Mouse (Mus musculus): ENCODE measurements around the gene Pou2f1. TPM values are rescaled to one million over a fixed set of nuclear protein-coding genes. Genes with fewer than 3 reads are reported as not detected.

The Pou2f1 gene
- total and polyA plus RNA-seq, 3 experiments = 7.6 to 11.4 (median 8.2) TPM

GRCm38 (mm10) chr1:165958159-165958558 lies 44.3 kb downstream of the Pou2f1 start:
- Histone ChIP-seq H3K27ac (no peak overlapping the region), H3K9ac (ENCODE audit: low read depth, low read length) (no peak overlapping the region), H3K79me2 (replicated peaks; ENCODE audit: control insufficient read depth, insufficient read depth, low read length) (no peaks in the 10 kb centered on the region; the same call in none of the 2 replicates), H3K4me1 (ENCODE audit: control insufficient read depth, insufficient read depth, low read length) (peaks cover 3% of the 10 kb centered on the region), H3K36me3 (ENCODE audit: control insufficient read depth, insufficient read depth, low read length) (peaks cover 2% of the 10 kb centered on the region), H3K4me3 (no peak overlapping the region), H3K27me3 (ENCODE audit: control insufficient read depth, insufficient read depth, low read length) (no peaks in the 10 kb centered on the region)
- no peak for DNase-seq
- TF ChIP-seq EP300 (IDR thresholded peaks at IDR 0.05; ENCODE audit: insufficient read depth, low read depth, low read length) (no peak), CTCF (IDR thresholded peaks at IDR 0.05) (no peak), POLR2A (IDR thresholded peaks at IDR 0.05; ENCODE audit: insufficient read depth, low read depth, low read length) (no peak)
- intact Hi-C loops (cut with DNase I) = no loop called here

GRCm38 (mm10) chr1:165948214-165948813 lies 54.2 kb downstream of the Pou2f1 start:
- DNase-seq = no peak

GRCm38 (mm10) chr1:165943270-165943669 lies 59.2 kb downstream of the Pou2f1 start:
- Histone ChIP-seq H3K4me3 (no peak overlapping the region), H3K4me1 (ENCODE audit: control insufficient read depth, insufficient read depth, low read length) (peaks cover 3% of the 10 kb centered on the region), H3K27ac (no peak overlapping the region), H3K27me3 (ENCODE audit: control insufficient read depth, insufficient read depth, low read length) (no peaks in the 10 kb centered on the region), H3K79me2 (replicated peaks; ENCODE audit: control insufficient read depth, insufficient read depth, low read length) (no peaks in the 10 kb centered on the region), H3K9ac (ENCODE audit: low read depth, low read length) (no peak overlapping the region), H3K36me3 (ENCODE audit: control insufficient read depth, insufficient read depth, low read length) (peaks cover 6% of the 10 kb centered on the region)
- WGBS = 89% methylated on average over 1 of the region's 1 CpGs
- DNase-seq = no peak
- TF ChIP-seq POLR2A (IDR thresholded peaks at IDR 0.05; ENCODE audit: insufficient read depth, low read depth, low read length) (no peak), EP300 (IDR thresholded peaks at IDR 0.05; ENCODE audit: insufficient read depth, low read depth, low read length) (no peak), CTCF (IDR thresholded peaks at IDR 0.05) (no peak)
- intact Hi-C loops (cut with DNase I) = no loop called here

More at GRCm38 (mm10) chr1:165948214-165948813, 54.2 kb downstream of the Pou2f1 start:
- TF ChIP-seq POLR2A (IDR thresholded peaks at IDR 0.05; ENCODE audit: insufficient read depth, low read depth, low read length) (no peak), CTCF (IDR thresholded peaks at IDR 0.05) (no peak), EP300 (IDR thresholded peaks at IDR 0.05; ENCODE audit: insufficient read depth, low read depth, low read length) (no peak)
- no peak overlapping the region for H3K4me3 ChIP-seq
- intact Hi-C loops (cut with DNase I) = no loop called here
- WGBS = 76% methylated on average over 2 of the region's 2 CpGs
- H3K27ac ChIP-seq = no peak overlapping the region
- H3K9ac ChIP-seq (ENCODE audit: low read depth, low read length) = no peak overlapping the region
- H3K36me3 ChIP-seq (ENCODE audit: control insufficient read depth, insufficient read depth, low read length) = peaks cover 4% of the 10 kb centered on the region
- no peaks in the 10 kb centered on the region for H3K27me3 ChIP-seq (ENCODE audit: control insufficient read depth, insufficient read depth, low read length)
- no peaks in the 10 kb centered on the region for H3K79me2 ChIP-seq (replicated peaks; ENCODE audit: control insufficient read depth, insufficient read depth, low read length)
- H3K4me1 ChIP-seq (ENCODE audit: control insufficient read depth, insufficient read depth, low read length) = peaks cover 1% of the 10 kb centered on the region; the same call in 1 of the 2 replicates

GRCm38 (mm10) chr1:165935466-165935818 lies 67.0 kb downstream of the Pou2f1 start:
- DNase-seq = no peak
- Histone ChIP-seq H3K4me3 (no peak overlapping the region), H3K27me3 (ENCODE audit: control insufficient read depth, insufficient read depth, low read length) (no peaks in the 10 kb centered on the region), H3K36me3 (ENCODE audit: control insufficient read depth, insufficient read depth, low read length) (peaks cover 3% of the 10 kb centered on the region; the same call in 1 of the 2 replicates), H3K79me2 (replicated peaks; ENCODE audit: control insufficient read depth, insufficient read depth, low read length) (no peaks in the 10 kb centered on the region; the same call in none of the 2 replicates), H3K9ac (ENCODE audit: low read depth, low read length) (no peak overlapping the region), H3K4me1 (ENCODE audit: control insufficient read depth, insufficient read depth, low read length) (no peaks in the 10 kb centered on the region), H3K27ac (no peak overlapping the region)
- intact Hi-C loops (cut with DNase I) = no loop called here
- TF ChIP-seq POLR2A (IDR thresholded peaks at IDR 0.05; ENCODE audit: insufficient read depth, low read depth, low read length) = no peak
- TF ChIP-seq EP300 (IDR thresholded peaks at IDR 0.05; ENCODE audit: insufficient read depth, low read depth, low read length) = no peak
- TF ChIP-seq CTCF (IDR thresholded peaks at IDR 0.05) = no peak
- WGBS = 79% methylated on average over 2 of the region's 2 CpGs

GRCm38 (mm10) chr1:165934648-165935465 lies 67.6 kb downstream of the Pou2f1 start:
- 84% methylated on average over 7 of the region's 7 CpGs for WGBS
- TF ChIP-seq EP300 (IDR thresholded peaks at IDR 0.05; ENCODE audit: insufficient read depth, low read depth, low read length) (no peak), CTCF (IDR thresholded peaks at IDR 0.05) (no peak), POLR2A (IDR thresholded peaks at IDR 0.05; ENCODE audit: insufficient read depth, low read depth, low read length) (no peak)
- Histone ChIP-seq H3K4me3 (no peak overlapping the region), H3K27me3 (ENCODE audit: control insufficient read depth, insufficient read depth, low read length) (no peaks in the 10 kb centered on the region), H3K36me3 (ENCODE audit: control insufficient read depth, insufficient read depth, low read length) (peaks cover 5% of the 10 kb centered on the region), H3K27ac (no peak overlapping the region), H3K9ac (ENCODE audit: low read depth, low read length) (no peak overlapping the region), H3K4me1 (ENCODE audit: control insufficient read depth, insufficient read depth, low read length) (no peaks in the 10 kb centered on the region), H3K79me2 (replicated peaks; ENCODE audit: control insufficient read depth, insufficient read depth, low read length) (no peaks in the 10 kb centered on the region; the same call in none of the 2 replicates)
- intact Hi-C loops (cut with DNase I) = no loop called here
- no peak for DNase-seq
